Mouse (Mus musculus) adrenal gland (tissue): Measurements from ENCODE around the gene Mtmr12.
"Not testable (repeated sequence)": the region's sequence is repeated elsewhere in the genome, so short reads cannot be mapped to it uniquely, and the experiment has no call there.

ENCODE experiments used
- intact Hi-C: fragments of 180-260 bp; cut with DNase I; formaldehyde crosslinking; loops from one replicate; pipeline ENCODE4 v1.15.1; 2025
- long read RNA-seq, 2 experiments: library from polyadenylated mRNA; unstranded; transcript quantifications; one replicate each; pipeline ENCODE4 v2.0.0; 2020; ENCODE audit warnings: borderline replicate concordance in 1 of 2; ENCODE audit not compliant: insufficient replicate concordance in 1 of 2

Mtmr12 gene
- long read RNA-seq, experiment 1, full-length matches to known transcripts = 2 of 4 reads
- long read RNA-seq, experiment 1, partial matches to known transcripts = 2 of 4 reads
- long read RNA-seq, experiment 1, other reads (novel, unspliced or antisense) = 0 of 4 reads
- long read RNA-seq, experiment 2, full-length matches to known transcripts = 1 of 6 reads
- long read RNA-seq, experiment 2, partial matches to known transcripts = 3 of 6 reads
- long read RNA-seq, experiment 2, other reads (novel, unspliced or antisense) = 2 of 6 reads

DNA sequence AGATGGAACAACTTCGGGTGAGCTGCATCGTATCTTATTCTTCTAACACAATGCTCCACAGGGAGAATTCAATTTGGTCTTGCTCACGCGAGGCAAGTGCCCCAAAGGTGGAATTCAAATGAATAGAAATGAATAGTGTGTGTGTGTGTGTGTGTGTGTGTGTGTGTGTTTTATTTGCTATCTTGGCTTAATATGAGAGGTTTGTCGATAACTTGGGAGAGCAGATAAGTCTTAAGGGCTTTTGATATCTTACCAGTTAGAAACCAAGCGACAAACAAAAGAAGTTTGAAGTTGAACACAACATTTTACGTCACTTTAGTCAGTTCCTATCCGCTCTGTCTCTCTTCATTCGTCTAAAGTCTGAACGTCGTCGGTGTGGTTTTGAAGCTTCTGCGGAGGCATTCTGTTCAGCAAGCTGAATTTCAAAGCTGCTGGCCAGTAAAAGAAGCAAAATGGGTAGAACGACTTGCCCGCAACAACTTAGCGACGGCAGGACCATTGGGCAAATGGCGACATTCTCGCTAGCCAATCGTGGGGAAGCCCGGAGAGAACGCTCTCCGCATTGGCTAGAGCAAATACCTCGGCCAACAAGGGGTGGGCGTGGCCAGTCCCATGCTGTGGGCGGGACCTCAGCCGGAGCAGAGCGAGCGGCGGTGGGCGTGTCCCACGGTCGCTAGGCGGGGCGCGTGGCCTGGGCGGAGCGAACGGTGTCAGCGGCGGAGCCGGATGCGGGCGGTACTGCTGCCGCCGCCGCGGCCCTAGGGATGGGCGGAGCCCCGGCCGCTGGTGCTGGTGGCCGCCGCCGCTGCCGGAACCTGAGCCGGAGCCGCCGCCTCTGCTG is at the start of gene Mtmr12:
TSS of gene Mtmr12 (plus strand) at position 710 of the 841 bp plus-strand sequence.
- intact Hi-C loops = no loop called here

GRCm38 (mm10) chr15:12178126-12178525 is 26.7 kb upstream of the Mtmr12 start:
- intact Hi-C loops = no loop called here

DNA sequence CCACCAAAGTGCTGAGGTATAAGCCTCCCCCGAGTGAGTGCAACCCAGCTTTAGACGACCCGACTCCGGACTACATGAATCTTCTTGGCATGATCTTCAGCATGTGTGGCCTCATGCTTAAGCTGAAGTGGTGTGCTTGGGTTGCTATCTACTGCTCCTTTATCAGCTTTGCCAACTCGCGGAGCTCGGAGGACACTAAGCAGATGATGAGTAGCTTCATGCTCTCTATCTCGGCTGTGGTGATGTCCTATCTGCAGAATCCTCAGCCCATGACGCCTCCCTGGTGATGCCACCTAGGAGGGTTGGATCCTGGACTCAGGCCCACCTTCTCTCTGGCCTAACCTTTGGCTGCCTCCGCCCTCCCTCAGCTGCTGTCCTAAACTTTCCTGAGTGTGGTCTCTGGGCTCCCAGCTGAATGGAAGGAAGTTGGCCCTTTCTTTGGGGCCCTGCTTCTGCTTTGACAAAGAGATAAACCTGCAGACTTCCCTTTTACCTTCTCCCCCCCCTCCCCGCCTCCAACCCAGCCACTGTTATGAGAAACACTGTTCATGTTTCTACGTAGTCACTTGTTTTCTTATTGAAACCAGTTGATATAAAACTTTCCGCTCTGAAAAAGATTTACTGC is 23.5 kb upstream of the Mtmr12 start:
- intact Hi-C loops = not testable (repeated sequence)

DNA sequence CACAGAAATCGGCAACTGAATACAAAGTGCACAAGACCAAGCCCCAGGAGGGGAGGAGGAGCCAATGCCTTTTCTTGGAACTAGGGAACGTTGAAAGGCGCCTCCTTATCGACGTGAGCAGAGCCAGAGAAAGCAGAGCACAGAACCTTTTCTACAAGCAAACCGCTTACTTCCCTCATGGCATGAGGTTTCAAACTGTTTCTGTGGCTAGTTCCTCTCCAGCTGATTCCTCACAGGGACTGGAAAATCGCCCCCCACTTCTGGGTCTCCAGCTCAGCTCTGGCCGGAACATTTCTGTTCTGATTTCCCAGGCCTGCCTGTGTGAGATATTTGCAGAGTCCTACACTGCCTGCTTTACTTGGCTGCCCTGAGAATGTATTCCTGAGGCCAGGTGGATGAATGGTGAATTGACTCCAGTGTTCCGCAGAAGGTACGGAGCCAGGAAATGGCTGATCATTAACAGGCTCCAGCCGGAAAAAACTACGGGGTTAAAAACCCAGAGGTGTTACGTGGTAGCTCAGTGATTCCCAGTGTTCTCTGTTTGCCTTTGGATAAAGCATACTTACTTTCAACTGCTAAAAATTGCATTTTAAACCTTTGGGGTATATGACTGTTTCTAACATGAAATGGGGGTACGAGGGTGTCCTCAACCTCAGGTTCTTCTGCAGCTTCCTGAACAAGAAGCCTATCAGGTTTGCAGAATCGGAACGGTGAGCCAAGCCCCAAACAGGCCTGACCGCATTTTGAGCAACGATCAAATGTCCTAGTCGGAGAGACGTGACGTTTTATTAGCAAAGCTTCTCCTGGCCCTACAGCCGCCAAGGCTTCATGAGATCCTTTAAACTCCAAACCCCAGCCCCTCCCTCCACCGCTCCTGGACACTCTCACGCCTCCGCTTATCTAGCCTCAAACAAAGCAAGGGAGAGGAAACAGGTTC is 10.7 kb upstream of the Mtmr12 start:
- intact Hi-C loops = no loop called here

- intact Hi-C loops = loop anchor here (5.0 kb wide), 1 partner anchor 52 kb away; no protein-coding TSS in a partner anchor
These were observed 9.8 kb upstream of the Mtmr12 start for GRCm38 (mm10) chr15:12194817-12195735.

DNA sequence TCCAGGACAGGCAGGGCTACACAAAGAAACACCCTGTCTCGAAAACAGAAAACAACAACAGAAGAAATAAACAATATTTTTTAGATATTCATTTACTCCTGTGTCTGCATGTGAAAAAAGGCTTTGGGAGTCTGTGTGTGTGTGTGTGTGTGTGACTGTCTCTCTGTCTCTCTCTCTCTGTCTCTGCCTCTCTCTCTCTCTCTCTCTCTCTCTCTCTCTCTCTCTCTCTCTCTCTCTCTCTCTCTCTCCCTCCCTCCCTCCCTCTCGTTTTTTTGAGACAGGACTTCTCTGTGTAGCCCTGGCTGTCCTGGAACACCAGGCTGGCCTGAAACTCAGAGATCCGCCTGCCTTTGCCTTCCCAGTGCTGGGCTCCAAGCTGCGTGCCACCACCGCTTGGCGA is 8.9 kb upstream of the Mtmr12 start:
- intact Hi-C loops = loop anchor here (2.0 to 5.0 kb wide), 2 partner anchors 51 to 71 kb away; no protein-coding TSS in a partner anchor

DNA sequence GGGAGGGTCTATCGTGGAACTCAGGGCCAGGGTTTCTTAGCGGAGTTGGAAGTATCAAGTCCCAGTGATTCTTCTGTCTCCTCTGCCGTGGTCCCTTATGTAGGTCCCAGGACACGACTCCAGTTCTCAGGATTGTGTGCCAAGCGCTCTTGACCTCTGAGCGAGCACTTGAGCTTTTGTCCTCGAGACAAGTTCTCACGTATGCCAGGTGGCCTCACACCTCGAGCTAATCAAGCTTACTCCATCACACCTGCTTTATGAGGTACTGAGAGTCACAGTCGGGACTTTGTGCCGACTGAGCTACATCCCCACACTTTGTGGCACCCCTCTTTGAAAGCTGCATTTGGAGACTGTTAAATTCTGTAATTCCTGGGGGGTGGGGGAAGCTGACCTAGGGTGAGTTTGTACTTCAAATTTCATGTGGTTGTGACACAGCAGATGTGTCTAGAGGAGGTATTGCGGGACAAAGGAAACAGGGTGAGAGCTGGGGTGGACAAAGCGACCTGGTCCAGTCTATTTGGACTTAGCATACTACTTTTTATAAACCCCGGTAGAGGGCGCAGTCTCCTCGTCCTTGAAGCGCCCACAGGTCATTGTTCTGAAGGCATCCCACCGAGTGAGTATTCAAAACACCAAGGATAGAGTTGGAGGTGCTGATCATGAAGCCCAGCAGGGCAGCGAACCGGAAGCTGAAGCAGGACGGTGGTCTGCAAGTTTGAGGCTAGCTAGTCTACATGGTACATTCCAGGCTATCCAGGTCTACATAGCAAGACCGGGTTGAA is 8.2 kb upstream of the Mtmr12 start:
- intact Hi-C loops = loop anchor here (2.0 to 5.0 kb wide), 2 partner anchors 51 to 70 kb away; no protein-coding TSS in a partner anchor

DNA sequence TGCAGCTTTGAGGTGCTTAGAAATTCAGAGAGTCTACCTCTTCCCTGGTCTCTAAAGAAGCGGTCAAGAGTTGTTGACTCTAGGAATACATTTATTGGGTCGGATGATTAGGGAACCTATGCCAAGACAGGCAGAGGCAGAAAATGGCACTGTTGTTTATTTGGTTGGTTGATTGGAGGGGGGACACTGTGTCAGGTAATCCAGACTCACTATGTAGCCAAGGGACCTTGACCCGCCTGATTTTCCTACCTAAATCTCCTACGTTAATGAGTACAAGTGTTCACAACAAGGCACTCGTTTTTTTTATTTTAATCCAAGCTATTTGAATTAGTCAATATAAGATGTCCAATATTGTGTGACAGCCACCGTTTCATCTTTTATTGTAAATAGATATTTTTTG is 7.5 kb upstream of the Mtmr12 start:
- intact Hi-C loops = loop anchor here (2.0 to 5.0 kb wide), 2 partner anchors 50 to 69 kb away; no protein-coding TSS in a partner anchor

DNA sequence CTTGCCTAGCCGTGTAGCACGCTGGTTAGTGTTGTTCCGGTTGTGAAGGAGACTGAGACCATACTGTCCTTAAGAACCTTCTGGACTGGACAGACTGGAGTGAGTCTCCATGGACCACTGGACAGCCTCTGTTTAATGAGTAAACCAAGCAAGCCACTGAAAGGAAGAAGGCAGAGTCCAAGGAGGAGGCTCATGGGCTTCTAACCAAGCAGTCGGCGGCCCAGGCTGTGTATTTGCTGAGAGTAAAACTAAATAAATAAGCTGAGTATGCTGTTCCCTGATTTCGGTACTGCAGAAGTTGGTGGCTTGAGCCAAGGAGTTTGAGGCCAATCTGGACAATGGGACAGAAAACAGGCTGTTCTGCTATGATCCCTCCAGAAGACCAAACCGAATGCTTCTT is 4.8 kb upstream of the Mtmr12 start:
- intact Hi-C loops = no loop called here

GRCm38 (mm10) chr15:12201856-12202255 is 3.0 kb upstream of the Mtmr12 start:
- intact Hi-C loops = no loop called here

GRCm38 (mm10) chr15:12202456-12202855 is 2.4 kb upstream of the Mtmr12 start:
- intact Hi-C loops = no loop called here

- intact Hi-C loops = not testable (repeated sequence)
These were observed 1.8 kb upstream of the Mtmr12 start for GRCm38 (mm10) chr15:12203008-12203407.

GRCm38 (mm10) chr15:12203512-12204318 is 1.1 kb upstream of the Mtmr12 start:
- intact Hi-C loops = no loop called here

DNA sequence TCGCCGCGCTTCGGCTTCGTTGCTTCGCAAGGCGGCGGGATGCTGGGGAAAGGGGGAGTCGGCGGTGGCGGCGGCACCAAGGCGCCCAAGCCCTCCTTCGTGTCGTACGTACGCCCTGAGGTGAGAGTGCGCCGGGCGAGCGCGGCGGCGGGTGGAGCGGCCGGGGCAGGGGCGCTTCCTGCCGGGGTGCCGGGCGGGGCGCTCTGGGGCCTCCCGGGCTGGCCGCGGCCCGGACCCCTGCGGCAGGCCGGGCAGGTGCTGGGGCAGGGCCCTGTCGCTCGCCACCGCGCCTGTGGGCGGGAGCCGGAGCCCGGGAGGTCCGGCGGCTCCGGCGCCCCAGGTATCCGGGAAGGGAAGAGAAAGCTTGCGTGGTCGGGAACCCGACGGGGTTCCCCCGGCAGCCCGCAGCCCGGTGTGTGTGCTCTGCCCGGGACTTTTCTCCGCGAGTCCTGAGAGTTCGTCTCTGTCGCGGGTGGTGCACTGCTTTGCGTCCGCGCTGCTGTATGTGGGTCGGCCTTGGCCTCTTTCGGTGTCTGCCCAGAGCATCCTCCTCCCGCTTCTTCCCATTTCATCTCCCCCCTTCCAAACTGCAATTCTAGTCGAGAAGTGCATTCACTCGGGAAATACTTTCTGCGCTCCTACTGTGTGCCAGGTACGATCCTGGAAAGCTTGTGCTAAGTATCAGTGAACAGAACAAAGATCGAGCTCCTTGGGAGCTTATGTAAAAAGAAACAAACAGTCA is 503 bp downstream of the Mtmr12 start:
- intact Hi-C loops = no loop called here

GRCm38 (mm10) chr15:12205902-12206645 is 1.2 kb downstream of the Mtmr12 start:
- intact Hi-C loops = no loop called here

DNA sequence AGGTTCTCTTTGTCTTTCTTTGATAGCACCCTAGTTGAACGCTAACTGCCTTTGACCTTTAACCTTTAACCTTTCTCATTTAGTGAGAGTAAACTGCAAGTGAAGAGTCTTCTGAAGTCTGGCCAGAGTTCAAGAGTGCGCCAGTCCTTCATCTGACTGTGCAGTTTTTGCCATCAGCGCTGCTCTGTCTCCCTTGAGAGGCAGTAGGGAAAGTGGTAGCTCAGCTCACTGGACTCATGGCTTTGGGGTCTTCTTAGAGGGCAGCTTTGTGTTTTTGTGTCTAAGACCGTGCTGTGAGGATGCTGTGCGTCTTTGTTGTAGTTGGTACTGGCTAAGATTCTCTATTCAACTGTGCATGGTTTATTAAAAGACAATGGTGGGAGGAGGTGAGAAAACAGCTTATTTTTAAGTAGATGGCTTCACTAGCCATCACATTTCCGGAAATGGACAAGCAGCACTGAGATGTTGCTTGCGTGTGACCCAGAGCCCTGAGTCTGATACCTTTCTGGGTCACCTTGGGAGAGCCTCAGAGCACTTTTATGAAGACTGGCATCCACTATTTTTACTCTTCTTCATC is 1.9 kb downstream of the Mtmr12 start:
- intact Hi-C loops = no loop called here
